8 mouse cellular contexts compared by ENCODE assay signal in the genomic region with DNA sequence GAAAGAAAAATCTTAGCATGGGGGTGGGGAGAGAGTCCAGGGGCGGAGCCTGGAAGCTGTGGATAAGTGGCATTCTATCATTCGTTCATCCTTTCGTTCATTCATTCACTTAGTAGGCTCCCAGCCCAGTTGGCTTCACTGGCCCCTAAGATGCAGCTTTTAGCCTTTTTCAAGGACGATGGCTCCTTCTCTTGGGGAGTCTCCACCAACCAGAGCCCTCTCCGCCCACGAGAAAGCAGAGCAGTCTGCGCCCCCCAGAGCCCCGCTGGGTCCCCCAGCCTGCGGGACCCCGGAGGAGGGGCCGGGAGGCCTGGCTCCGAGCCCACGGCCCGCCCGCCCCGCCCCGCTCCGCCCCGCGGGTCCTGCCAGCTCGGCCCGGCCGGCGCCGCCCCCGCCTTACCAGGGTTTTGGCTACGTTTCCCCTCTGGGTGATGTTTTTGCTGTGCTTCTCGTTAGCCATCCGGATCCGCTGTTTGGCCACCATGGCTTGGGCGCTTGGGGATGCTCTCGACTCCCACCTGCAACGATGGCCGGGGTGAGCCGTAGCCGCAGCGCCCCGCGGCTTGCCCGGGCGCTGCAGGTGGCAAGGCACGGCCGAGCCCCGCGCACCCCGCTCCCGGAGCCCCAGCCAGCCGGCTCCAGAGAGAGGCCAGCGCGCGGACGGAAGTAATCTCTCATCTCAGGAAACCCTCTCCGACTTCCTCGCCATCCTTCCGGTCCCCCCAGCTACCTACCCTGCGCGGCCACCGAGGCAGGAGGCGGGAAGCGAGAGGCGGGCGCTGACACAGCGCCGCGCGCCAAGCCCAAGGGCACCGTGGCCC. TPM values are rescaled to one million over a fixed set of nuclear protein-coding genes. Genes with fewer than 3 reads are reported as not detected.
A peak's percentile ranks its signal among the peaks of the same experiment; 100 is the strongest.
DNase-seq lines count a peak whose midpoint lies in the region; ATAC-seq and TF ChIP-seq lines count a peak whose summit lies in the region.

No protein-coding gene starts in this region.

- no peaks in the 10 kb centered on the region for H3K4me1 ChIP-seq in brown adipose tissue, adult 24 weeks (ENCODE audit: control insufficient read depth, insufficient read depth, insufficient read length, low read length)
- no peaks in the 10 kb centered on the region for H3K4me1 ChIP-seq in forebrain, embryonic 14.5 days (ENCODE audit: control insufficient read depth, insufficient read depth, low read length)
- 0 out of 2 replicates have a peak, but pooled peaks cover 14% of the 10 kb centered on the region for H3K4me1 ChIP-seq in heart, postnatal 0 days (ENCODE audit: control insufficient read depth, insufficient read depth)
- H3K4me1 ChIP-seq in liver, embryonic 13.5 days (replicated peaks): peaks cover 41% of the 10 kb centered on the region
- H3K4me1 ChIP-seq in stomach, embryonic 15.5 days: peaks cover 13% of the 10 kb centered on the region

- under 1% methylated on average over 65 of the region's 67 CpGs for WGBS in forebrain, embryonic 14.5 days
- under 1% methylated on average over 63 of the region's 67 CpGs for WGBS in heart, postnatal 0 days
- 2% methylated on average over 66 of the region's 67 CpGs for WGBS in liver, embryonic 13.5 days (ENCODE audit: insufficient replicate concordance)
- 1% methylated on average over 60 of the region's 67 CpGs for WGBS in stomach, embryonic 15.5 days

- peak overlapping the region; percentile 88 for H3K9ac ChIP-seq in forebrain, embryonic 14.5 days (ENCODE audit: low read length)
- peak overlapping the region; percentile 51 for H3K9ac ChIP-seq in heart, postnatal 0 days (replicated peaks; ENCODE audit: low read depth, low read length)
- peak overlapping the region; percentile 66 for H3K9ac ChIP-seq in liver, embryonic 13.5 days
- H3K9ac ChIP-seq in stomach, embryonic 15.5 days: peak overlapping the region; percentile 42

- TF ChIP-seq CTCF in heart, postnatal 0 days (IDR thresholded peaks at IDR 0.05; ENCODE audit: low read depth): no peak

- H3K27ac ChIP-seq in brown adipose tissue, adult 24 weeks (replicated peaks; ENCODE audit: low read depth, low read length): no peak overlapping the region
- peak overlapping the region; percentile 83 for H3K27ac ChIP-seq in forebrain, embryonic 14.5 days (ENCODE audit: low read depth, low read length)
- H3K27ac ChIP-seq in heart, postnatal 0 days (ENCODE audit: low read depth): peak overlapping the region; percentile 27; the same call in 1 of the 2 replicates
- no peak overlapping the region for H3K27ac ChIP-seq in liver, embryonic 13.5 days
- H3K27ac ChIP-seq in stomach, embryonic 15.5 days: peak overlapping the region; percentile 80

- H3K9me3 ChIP-seq in forebrain, embryonic 14.5 days (replicated peaks; ENCODE audit: control insufficient read depth, low read length): no peaks in the 10 kb centered on the region
- H3K9me3 ChIP-seq in heart, postnatal 0 days (replicated peaks; ENCODE audit: control insufficient read depth, low read length): no peaks in the 10 kb centered on the region
- no peaks in the 10 kb centered on the region for H3K9me3 ChIP-seq in liver, embryonic 13.5 days (replicated peaks)
- no peaks in the 10 kb centered on the region for H3K9me3 ChIP-seq in stomach, embryonic 15.5 days

- peak; percentile 59 for DNase-seq in CD4-positive, CD25-positive, alpha-beta regulatory T cell, adult 2 months (ENCODE audit: low read depth, low spot score)
- DNase-seq in forebrain, embryonic 14.5 days (ENCODE audit: low spot score): peak; percentile 75
- DNase-seq in heart, postnatal 0 days (ENCODE audit: low spot score): no peak
- DNase-seq in kidney, postnatal 25 days: peak; percentile 69 to 82
- no peak for DNase-seq in liver, embryonic 13.5 days
- DNase-seq in natural killer cell, adult 2 months (ENCODE audit: low spot score in 2 of 2): peak; percentile 33 to 49

- no peak for TF ChIP-seq EP300 in heart, postnatal 0 days (IDR thresholded peaks at IDR 0.05; ENCODE audit: low read depth)

- ATAC-seq in forebrain, embryonic 14.5 days: peak; percentile 81
- ATAC-seq in heart, postnatal 0 days (ENCODE audit: insufficient read depth, low read depth): peak; percentile 57
- ATAC-seq in liver, embryonic 13.5 days (ENCODE audit: low read depth): peak; percentile 66
- peak; percentile 65 for ATAC-seq in stomach, embryonic 15.5 days (ENCODE audit: insufficient read depth, low FRiP score, low read depth)

- H3K27me3 ChIP-seq in forebrain, embryonic 14.5 days (replicated peaks; ENCODE audit: control insufficient read depth, insufficient read depth, low read length): no peaks in the 10 kb centered on the region
- H3K27me3 ChIP-seq in heart, postnatal 0 days (ENCODE audit: control insufficient read depth, insufficient read depth, low read length): peaks cover 9% of the 10 kb centered on the region; the same call in 1 of the 2 replicates
- H3K27me3 ChIP-seq in liver, embryonic 13.5 days: peaks cover 50% of the 10 kb centered on the region
- H3K27me3 ChIP-seq in stomach, embryonic 15.5 days (replicated peaks): no peaks in the 10 kb centered on the region

- no peaks in the 10 kb centered on the region for H3K36me3 ChIP-seq in forebrain, embryonic 14.5 days (ENCODE audit: control insufficient read depth, insufficient read depth, low read length)
- H3K36me3 ChIP-seq in heart, postnatal 0 days (replicated peaks; ENCODE audit: control insufficient read depth, insufficient read depth, low read length): no peaks in the 10 kb centered on the region
- H3K36me3 ChIP-seq in liver, embryonic 13.5 days: no peaks in the 10 kb centered on the region
- no peaks in the 10 kb centered on the region for H3K36me3 ChIP-seq in stomach, embryonic 15.5 days

- H3K4me3 ChIP-seq in brown adipose tissue, adult 24 weeks (ENCODE audit: insufficient read depth, low read depth, low read length): peak overlapping the region; percentile 51
- peak overlapping the region; percentile 71 for H3K4me3 ChIP-seq in forebrain, embryonic 14.5 days (ENCODE audit: low read depth, low read length)
- H3K4me3 ChIP-seq in heart, postnatal 0 days (ENCODE audit: low read depth, low read length): peak overlapping the region; percentile 54
- peak overlapping the region; percentile 62 for H3K4me3 ChIP-seq in liver, embryonic 13.5 days (replicated peaks)
- H3K4me3 ChIP-seq in stomach, embryonic 15.5 days (replicated peaks): peak overlapping the region; percentile 60

- H3K4me2 ChIP-seq in forebrain, embryonic 14.5 days (ENCODE audit: low read length): peak overlapping the region; percentile 59
- peak overlapping the region; percentile 94 for H3K4me2 ChIP-seq in heart, postnatal 0 days (ENCODE audit: low read depth, low read length)
- peak overlapping the region; percentile 87 for H3K4me2 ChIP-seq in liver, embryonic 13.5 days
- H3K4me2 ChIP-seq in stomach, embryonic 15.5 days: peak overlapping the region; percentile 95

RNA-seq across cellular contexts. Expression of gene Serp2, which starts 0.4 kb away (rescaled TPM):
- polyA plus RNA-seq in brown adipose tissue, adult 24 weeks (2012; ENCODE audit: insufficient read depth, insufficient read length, missing spikeins): not detected in 2 replicates
- polyA plus RNA-seq in forebrain, embryonic 14.5 days (2014; fragmentation: Nextera tagmentation; extraction: Ambion mirVana): 141 and 147 TPM in 2 replicates
- total RNA-seq in heart, postnatal 0 days (2014; rRNA removed; ENCODE audit: low replicate concordance): 0.54 and 7.2 TPM in 2 replicates
- 2.3 and 3.1 TPM in 2 replicates for polyA plus RNA-seq in heart, postnatal 0 days (2015; fragmentation: Nextera tagmentation; extraction: Ambion mirVana)
- polyA plus RNA-seq in liver, embryonic 13.5 days (2015; fragmentation: Nextera tagmentation; extraction: Ambion mirVana): 1.3 and 1.4 TPM in 2 replicates
- polyA plus RNA-seq in stomach, embryonic 15.5 days (2015; fragmentation: Nextera tagmentation; extraction: Ambion mirVana): 9.0 and 9.2 TPM in 2 replicates

Comparison
In these comparisons a context has a peak if more than half of its experiments do, and no peak if none do; other contexts are left out.
1. DNase-seq: peak in CD4-positive, CD25-positive, alpha-beta regulatory T cell, adult 2 months (single experiment), forebrain, embryonic 14.5 days (single experiment), kidney, postnatal 25 days (2 of 2) and natural killer cell, adult 2 months (2 of 2); none in heart, postnatal 0 days (single experiment) and liver, embryonic 13.5 days (single experiment).
2. H3K27ac ChIP-seq: peak in forebrain, embryonic 14.5 days (single experiment), heart, postnatal 0 days (single experiment) and stomach, embryonic 15.5 days (single experiment); none in brown adipose tissue, adult 24 weeks (single experiment) and liver, embryonic 13.5 days (single experiment).
3. RNA of gene Serp2, which starts 0.4 kb away (polyA plus RNA-seq): 141 to 147 TPM in forebrain, embryonic 14.5 days; 9.0 to 9.2 TPM in stomach, embryonic 15.5 days, 2.3 to 3.1 TPM in heart, postnatal 0 days, 1.3 to 1.4 TPM in liver, embryonic 13.5 days and not detected in brown adipose tissue, adult 24 weeks; every median in the first group is over 10 times any median in the second.
4. Peak in every context shown above with its lines, with median percentiles within 50 percentile points of each other: H3K4me3 ChIP-seq, ATAC-seq, H3K4me2 ChIP-seq and H3K9ac ChIP-seq.